Mouse (Mus musculus) fat pad, adult 2 months (tissue): ENCODE data around the gene Tlr8.
"Not testable (repeated sequence)": the region's sequence is repeated elsewhere in the genome, so short reads cannot be mapped to it uniquely, and the experiment has no call there.

Experiments
- DNase-seq: peaks from one replicate; pipeline ENCODE4 v3.0.0-alpha.2; 2011; ENCODE audit warnings: low read depth, low spot score; ENCODE audit errors: extremely low read depth

The Tlr8 gene

DNA sequence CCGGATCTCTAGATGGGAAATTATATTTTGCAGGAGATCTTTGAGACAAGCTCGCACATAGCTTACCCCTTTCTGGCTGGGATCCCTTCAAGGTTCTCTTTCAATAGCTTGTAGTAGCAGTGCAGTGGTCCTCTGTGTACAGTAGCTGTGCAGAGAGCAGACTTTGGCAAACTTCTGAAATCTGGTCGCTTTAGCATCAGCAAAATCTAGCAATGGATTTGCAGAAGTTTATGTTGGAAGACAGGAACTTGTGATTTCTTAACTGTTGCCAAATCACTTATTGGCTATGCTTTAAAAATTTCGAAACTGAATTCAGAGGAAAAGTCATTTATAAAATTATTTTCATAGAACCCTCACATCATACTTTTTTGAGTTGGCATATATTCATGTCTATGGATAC lies at the start of gene Tlr8:
TSS of gene Tlr8 (minus strand) at position 244 of the 400 bp plus-strand sequence.
- DNase-seq: no peak

DNA sequence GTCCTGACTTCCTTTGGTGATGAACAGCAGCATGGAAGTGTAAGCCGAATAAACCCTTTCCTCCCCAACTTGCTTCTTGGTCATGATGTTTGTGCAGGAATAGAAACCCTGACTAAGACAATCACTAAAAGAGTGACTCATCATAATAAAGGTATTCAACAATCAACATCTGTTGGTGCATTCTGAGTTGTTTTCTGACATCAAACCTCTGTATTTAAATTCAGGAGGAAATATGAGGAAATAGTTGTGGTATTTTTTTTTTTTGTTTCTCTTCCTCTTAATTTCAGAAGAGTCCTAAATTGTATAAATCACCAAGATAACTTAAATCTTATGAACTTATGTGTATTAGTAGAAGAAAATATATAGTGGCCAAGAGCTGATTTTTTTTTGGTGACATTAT lies 37.9 kb upstream of the Tlr8 start:
- DNase-seq: not testable (repeated sequence)

DNA sequence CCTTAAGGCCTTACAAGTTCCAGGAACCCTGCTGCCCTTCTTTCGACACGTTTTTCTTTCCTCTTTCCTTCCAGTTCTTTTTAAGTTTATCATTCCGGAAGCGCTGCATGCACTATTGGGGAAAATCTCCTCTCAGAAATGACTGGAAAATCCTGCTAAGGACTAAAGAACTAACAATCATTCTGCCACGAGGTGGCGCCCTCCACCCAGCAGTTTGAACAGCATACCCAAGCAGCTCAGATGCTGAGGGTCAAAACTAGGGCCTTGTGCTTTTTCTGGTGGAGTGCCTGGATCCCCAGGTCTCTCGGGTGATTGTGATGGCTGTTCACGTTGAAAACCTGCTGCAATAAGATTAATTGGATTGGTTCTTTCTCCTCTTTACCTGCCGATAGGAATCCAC lies 12.8 kb upstream of the Tlr8 start:
- no peak for DNase-seq

DNA sequence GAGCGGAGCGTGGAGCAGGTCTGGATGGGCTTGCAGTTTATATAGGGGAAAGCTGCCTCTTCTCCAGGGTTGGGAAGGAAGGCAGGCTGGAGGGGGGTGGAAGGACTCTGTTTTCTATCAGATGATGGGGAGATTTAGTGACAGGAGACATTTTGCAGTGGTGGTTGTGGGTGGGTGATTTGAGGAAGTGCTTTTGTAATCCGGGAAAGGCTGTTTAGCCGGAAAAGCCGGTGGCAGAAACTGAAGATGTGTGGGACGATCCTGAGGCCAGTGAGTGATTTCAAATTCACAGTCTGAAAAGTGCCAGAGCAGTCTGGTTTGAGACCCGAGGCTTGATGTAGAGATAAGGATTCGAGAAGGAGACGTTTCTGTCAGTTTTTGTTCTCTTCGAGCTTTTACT lies 12.4 kb upstream of the Tlr8 start:
- peak; percentile 30 for DNase-seq

DNA sequence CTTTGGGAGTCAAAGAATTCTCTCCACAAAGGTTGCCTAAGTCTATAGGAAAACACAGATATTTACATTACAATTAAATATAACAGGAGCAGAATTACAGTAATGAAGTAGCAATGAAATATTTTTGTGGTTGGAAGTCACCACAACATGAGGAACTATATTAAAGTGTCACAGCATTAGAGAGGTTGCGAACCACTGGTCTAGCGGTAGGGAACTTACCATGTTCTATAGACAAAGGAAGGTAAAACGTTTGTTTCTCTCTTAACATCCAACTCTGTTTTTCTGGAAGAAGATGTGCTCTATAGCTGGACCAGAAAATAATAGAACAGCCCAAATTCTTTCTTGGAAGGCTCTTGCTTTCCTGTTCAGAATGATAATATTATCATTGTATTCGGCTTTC lies 599 bp downstream of the Tlr8 start:
- DNase-seq: no peak

DNA sequence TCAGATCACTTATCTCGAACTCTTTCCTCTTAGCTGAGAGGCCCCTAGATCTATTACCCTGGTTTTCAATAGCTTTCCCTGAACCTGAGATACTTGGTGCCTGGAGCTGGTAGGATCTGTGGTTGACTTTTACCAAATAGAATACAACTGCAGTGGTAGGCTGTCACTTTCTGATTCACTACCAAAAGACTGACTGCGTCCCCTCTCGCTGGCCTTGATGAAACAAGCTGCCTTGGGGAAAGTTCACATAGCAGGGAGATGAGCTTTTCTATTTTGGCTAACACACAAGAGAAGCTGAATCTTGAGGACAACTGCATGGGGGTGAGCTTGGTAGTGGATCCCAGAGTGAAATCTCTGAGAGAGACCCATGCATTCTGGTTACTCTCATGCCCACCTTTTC lies 22.4 kb downstream of the Tlr8 start:
- no peak for DNase-seq

DNA sequence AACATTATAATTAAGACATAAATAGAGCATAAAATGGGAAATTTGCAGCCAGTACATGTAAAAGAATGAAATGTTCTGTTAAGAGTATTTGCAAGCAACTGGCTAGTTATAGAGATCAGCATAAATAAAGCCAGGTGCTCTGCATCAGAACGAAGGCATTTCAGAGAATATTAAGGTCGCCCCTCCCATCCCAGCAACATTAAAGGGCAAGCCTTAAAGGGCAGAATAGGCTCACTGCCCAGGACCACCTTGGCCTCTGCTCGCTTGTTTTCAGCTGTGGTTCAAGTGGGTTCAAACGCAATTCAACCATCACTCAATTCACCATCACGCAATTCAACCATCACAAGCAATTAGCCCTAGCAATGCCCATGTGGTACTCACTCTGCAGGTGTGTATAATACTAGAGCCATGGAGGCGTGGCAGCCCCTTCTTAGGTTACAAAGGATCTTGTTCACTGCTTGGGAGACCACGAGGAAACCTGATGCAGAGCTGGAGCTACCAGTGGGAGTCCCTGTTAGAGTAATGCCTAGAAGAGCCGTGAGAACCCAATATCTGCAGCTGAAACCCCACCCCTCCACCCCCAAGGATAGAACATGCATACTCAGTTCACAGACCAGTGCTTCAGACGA lies 24.7 kb downstream of the Tlr8 start:
- no peak for DNase-seq

DNA sequence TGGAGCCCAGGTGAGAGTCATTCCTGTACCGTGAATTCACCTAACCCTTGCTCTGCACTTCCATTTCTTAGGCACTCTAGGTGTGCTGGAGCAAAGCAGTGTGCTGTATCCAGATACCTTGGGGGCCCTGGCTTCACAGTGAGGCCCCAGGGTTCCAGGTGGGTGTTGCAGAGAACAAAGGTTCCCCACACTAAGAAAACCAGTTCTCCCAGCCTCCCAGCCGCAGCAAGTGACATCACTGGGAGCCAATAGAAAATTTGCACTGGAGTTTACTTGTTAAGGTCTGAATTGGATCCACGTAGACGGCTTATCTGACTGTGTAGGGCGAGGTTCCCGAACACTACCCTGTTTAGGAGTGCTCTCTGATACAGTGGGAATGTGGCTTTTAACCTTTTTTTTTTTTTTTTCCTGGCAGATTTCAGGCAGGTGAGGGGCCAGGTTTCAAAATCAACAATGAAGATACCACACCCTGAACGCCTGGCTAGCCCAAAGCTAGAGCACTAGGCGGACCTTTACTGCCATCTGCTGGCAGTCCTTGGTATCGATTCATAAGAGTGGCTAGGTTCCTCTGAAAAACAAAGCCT lies 30.9 kb downstream of the Tlr8 start:
- DNase-seq: no peak

DNA sequence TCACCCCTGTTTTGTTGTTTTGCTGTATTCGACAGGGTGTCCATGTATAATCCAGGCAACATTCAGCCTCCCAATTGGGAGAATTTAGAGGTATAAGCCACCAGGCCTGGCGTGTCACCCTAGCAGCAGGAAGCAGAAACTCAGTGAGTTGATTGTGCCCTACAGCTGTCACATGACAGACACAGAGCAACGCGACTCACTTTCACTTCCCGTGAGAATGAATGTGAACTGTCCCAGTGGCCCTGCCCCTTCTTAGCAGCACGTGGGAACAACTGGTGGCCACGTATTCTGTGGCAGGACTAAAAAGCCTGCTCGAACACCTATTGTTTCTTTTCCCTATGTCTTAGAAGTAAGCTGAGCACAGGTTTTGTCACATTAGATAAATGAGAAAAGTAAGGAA lies 33.0 kb downstream of the Tlr8 start:
- no peak for DNase-seq

DNA sequence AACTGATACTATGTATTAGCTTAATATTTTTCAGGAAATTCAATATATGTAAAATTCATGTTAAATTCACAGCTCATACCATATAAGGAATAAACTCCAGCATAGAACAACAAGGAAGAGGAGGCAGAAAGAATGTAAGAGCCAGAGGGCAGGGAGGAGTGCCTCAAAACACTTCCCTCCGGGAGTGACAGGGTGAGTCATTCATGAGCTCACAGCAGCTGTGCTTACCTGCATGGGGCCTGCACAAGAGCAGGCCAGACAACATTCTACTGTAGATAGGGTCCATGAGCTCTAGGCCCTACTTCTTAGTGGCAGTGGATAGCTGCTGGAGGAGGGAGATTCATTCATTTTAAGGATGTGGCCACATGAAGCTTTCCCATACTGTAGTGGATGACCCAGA lies 34.3 kb downstream of the Tlr8 start:
- no peak for DNase-seq

DNA sequence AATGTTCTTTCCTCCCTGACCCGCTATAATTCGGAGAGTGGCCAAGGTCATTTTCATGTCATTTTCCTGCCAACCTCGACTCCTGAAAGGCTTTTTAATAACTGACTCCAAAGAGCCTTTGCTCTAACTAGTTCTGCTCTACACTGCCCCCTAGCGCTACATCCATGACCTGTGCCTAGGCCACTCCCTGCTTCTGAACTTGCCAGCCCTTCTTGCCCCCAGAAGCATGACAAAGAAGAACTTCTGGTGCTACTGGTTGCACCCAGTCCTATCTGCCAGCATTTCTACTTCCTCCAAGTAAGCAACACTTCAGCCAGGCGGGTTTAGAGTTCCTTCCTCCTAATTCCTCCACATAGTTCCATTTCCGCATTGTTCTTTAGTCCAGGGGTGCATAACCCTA lies 34.9 kb downstream of the Tlr8 start:
- no peak for DNase-seq

DNA sequence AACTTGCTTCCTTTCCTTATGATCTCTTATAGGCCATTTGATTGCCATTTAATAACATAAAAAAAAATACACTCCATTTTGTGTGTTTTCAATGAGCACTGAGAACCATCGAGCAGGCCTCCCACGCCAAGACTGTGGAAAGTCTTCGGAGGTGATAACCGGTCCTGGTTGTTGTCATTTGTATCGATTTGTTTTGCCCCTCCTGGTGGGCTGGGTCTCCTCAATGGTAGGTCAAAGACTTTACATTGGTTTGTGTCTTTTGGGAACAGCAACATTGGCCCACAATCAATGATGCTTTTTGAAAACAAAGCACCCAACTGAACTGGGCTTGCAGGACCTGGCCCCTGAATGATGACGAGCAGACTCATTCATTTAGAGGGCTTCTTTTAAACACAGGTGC lies 36.4 kb downstream of the Tlr8 start:
- DNase-seq: no peak

DNA sequence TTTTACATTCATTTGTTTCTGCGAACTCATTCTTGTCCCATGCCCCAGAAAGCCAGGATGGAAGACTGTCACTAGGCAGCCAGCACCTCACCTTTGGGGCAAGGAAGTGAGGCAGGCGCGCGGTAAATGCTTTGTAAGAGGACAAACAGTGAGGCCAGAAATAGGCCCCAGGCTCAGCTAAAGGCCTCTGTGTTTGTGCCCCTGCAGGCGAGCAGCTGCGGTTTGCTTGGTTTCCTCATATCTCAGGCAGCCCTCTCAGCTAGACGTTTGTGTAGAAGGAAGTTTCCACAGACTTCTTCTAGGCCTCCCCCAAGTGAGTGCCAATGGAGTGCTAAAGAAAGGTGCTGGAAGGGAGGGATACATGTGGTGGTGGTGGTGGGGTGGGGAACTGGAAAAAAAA lies 37.0 kb downstream of the Tlr8 start:
- DNase-seq: no peak

DNA sequence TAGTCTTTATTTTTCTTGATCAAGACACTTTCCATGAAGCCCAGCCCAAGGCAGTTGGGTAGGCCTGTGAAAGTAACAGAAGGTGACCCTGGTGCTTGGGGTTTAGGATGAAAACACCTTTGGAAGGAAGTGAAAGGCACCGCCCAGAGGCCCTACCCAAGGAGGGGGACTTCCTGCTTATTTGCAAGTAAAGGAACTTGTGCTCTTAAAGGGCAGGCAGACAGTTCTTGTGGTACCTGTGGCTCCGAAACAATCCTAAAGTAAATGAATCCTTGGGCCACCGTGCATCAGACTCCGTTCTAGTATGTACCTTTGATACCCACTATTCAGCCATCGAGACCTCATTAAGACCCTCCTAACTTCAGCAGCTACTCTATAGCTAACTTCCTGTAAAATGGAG lies 37.6 kb downstream of the Tlr8 start:
- no peak for DNase-seq

DNA sequence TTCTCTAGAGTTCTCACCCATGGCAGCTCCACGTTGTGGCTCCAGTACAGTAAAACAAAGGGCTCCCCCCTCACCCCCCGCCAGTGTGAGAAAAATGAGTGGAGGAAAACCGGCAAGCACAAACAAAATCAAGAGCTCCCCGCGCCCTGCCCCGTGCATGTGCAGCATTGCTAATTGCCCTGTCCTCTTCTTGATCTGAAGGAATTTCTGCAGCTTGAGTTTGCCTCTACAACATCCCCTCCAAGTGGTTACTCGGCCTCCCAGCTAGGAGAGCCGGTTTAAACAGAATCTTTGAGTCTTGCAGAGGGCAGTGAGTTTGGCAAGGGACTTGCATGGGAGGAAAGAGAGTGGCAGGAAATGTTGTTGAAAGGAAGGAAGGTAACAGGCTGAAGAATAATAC lies 51.4 kb downstream of the Tlr8 start:
- no peak for DNase-seq

DNA sequence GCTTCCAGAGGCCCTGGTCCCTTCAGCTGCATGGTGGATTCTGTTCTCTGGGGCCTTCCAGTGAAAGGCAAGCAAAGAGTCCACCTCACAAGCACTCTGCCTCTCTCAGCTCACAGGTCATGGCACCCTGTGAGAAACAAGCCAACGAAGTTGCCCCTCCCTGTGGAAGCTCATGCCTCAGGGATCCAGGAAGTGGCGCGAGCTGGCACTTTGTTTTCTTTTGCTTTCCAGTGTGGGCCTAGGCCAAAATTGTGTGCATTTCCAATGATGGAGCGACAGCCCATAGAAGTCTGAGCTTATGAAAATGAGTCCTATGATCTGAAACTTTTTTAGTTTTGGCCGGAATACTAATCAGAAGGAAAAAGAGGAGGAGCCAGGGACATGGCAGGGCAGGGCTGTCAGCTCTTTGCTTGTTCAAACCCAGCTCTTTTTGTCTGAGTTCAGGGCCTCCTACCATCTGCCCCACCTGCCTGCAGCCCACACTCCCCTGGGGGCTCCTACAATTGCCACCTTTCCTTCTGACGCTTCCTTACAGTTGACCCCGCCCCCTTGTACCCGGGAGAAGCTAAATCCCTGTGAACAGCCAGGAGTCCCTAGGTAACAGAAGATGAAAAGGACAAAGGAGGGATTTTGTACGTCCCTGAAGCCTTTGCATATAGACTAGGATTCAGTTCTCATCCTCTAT lies 52.1 kb downstream of the Tlr8 start:
- DNase-seq: no peak

DNA sequence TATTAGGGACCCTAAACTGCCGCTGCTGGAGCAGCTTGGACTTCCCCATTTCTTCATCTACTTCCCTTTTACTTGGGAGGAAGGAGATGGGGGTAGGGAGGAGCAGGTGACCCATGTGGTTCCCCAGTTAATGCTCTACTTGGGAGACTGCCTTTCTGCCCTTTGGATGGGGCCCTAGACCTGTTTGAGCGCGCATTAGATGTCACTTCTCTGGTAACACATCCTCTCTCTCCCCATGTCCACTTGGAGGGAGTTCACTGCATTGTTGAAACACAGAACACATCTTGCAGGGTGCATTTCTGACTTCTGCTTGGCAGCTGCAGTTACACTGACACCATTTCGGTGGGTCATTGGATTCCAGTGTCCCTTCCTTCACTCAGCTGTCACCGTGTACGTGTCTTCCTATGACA lies 53.8 kb downstream of the Tlr8 start:
- no peak for DNase-seq

DNA sequence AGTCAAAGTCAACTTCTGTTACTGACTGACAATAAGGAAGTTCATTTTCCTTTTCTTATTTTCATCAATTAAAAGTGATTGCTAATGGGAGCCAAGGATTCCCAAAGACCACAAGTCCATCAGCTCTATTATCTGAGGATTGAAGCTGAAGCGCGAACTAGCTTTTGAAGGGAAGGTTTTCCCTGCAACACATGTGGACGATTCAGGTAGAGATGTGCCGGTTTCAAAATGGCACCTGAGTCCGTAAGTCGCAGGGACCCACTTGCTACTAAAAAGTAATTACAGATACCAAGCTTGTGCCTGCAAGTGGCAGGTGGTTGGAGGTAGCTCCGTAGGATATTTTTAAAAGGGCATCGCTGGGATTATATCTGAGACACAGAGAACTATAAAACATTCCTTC lies 54.3 kb downstream of the Tlr8 start:
- DNase-seq: no peak

DNA sequence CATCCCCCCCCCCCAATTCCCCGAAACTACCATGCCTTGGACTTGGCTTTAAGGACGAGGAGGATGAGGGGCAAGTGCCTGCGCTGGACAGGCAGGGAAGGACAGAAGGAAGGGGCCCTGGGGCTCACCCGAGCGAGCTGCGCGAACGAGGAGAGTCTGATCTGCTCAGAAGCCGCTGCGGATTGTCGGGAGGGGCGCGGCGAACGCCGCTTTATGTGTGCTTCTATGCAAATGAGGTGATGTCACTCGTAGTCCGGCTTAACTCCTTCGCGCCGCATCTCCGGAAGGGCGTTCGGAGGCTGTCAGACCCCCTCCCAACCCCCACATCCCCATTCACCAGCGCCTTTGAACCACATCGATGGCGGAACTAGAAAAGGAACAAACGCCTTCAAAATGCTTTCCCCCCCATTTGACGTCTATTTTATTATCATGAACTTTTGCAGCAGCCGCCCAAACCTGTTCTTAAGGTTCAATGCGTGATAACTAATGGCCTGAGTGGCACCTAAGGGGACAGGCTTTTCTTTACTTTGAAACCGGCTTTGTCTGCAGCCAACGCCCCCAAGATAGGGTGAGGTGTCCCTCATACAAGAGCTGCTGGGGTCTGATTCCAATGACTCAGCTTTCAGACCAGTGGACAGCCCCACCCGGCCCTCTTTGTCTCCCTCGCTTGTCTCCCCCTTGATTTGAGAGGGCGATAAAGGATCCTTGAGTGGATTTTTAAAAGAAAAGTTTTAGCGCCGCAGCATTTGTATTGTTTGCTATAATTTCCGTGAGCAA lies 55.0 kb downstream of the Tlr8 start, which contains the start of gene Tmsb4x:
TSS of gene Tmsb4x (minus strand) at position 338 of the 777 bp plus-strand sequence.
- no peak for DNase-seq

DNA sequence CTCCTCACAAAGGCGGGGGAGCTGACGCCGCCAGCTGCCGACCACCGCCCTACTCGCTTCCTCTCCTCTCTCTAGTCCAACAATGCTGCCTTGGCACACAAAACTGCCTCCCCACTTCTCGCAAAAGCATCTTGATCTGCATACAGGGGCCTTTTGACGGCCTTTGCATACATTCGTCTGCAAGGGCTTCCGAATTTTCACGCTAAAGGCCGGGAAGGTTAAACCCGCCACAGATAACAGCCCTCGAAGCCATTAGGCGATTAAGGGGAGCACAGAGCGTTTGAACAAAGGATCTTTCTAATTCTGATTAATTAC lies 55.7 kb downstream of the Tlr8 start:
- no peak for DNase-seq

DNA sequence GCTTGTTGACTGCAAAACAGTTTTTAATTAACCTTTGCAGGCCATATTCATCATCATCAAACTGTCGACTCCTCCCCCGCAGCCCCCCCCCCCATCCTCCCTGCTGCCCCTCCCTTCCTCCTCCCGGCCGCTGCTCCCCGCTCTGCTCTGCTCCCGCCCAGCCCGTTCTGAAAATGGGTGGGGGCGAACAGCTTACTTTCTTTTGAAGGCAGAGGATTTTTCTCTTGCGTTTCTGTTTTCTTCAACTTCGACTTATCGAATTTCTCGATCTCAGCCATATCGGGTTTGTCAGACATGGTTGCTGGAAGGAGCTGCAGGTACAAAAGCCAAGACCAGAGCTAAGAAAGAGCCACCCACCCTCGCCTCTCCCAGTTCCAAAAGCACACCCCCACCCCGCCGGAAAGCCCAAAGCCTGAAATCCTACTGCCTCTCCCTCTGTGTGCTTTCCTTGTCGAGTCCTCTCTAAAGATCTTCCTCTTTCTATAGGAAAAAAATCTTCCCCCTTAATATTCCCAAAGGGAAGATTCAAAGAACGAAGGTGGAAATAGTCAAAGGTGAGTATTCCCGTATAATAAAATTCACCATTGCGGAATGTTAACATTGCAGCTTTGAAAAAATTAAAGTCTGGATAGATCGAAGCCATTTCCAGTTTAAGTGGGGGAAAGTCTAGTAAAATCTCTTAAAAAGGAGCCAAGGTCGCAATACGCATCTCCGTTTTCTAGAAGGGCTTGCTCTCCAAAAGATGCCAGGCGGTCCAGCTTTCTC lies 56.2 kb downstream of the Tlr8 start:
- no peak for DNase-seq
